Comparison of ENCODE assay signal across 8 mouse cellular contexts in the genomic region with DNA sequence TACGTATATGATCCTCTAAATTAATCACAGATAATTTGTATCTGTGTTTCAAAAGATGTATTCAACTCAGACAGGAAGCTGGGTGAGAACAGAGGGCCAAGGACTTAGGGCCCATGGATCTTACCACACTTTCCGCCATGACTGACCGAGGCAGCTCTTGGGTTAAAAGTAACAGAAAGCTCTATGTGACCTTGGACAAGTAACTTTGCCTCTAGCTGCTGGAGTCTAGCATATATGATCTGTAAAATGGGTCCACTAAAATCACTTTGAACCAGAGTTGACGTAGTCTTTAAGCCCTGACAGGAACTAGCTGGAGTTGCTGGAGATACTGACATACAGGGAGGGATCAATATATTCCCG. TPM values are rescaled to one million over a fixed set of nuclear protein-coding genes. Genes with fewer than 3 reads are reported as not detected.
DNase-seq lines count a peak whose midpoint lies in the region; ATAC-seq lines count a peak whose summit lies in the region.

No protein-coding gene starts in this region.

- peak overlapping the region; percentile 73; the same call in 1 of the 2 replicates for H3K4me3 ChIP-seq in neural tube, embryonic 11.5 days (ENCODE audit: low read depth, low read length)
- peak overlapping the region; percentile 74 for H3K4me3 ChIP-seq in limb, embryonic 11.5 days (ENCODE audit: low read depth, low read length)
- H3K4me3 ChIP-seq in stomach, embryonic 14.5 days (ENCODE audit: low read depth, low read length): peak overlapping the region; percentile 85

- no peaks in the 10 kb centered on the region for H3K9me3 ChIP-seq in neural tube, embryonic 11.5 days (ENCODE audit: control insufficient read depth, low read length)
- H3K9me3 ChIP-seq in limb, embryonic 11.5 days (ENCODE audit: control insufficient read depth, low read length): no peaks in the 10 kb centered on the region
- H3K9me3 ChIP-seq in stomach, embryonic 14.5 days (ENCODE audit: control insufficient read depth, low read depth, low read length): no peaks in the 10 kb centered on the region

- H3K27ac ChIP-seq in neural tube, embryonic 11.5 days (ENCODE audit: low read depth, low read length): no peak overlapping the region
- H3K27ac ChIP-seq in limb, embryonic 11.5 days (replicated peaks; ENCODE audit: low read depth, low read length): no peak overlapping the region
- H3K27ac ChIP-seq in stomach, embryonic 14.5 days (ENCODE audit: low read length): no peak overlapping the region

- no peak overlapping the region for H3K9ac ChIP-seq in neural tube, embryonic 11.5 days (ENCODE audit: low read length)
- H3K9ac ChIP-seq in limb, embryonic 11.5 days (ENCODE audit: low read length): no peak overlapping the region
- peak overlapping the region; percentile 95 for H3K9ac ChIP-seq in stomach, embryonic 14.5 days (replicated peaks; ENCODE audit: low read depth, low read length)

- peak; percentile 44 for DNase-seq in adrenal gland, adult 2 months
- DNase-seq in adrenal gland, adult 8-10 months: no peak
- DNase-seq in neural tube, embryonic 11.5 days (ENCODE audit: low spot score): no peak
- no peak for DNase-seq in neural tube, embryonic 10.5 days (ENCODE audit: extremely low spot score, low spot score)
- DNase-seq in limb, embryonic 11.5 days (ENCODE audit: low spot score): no peak
- DNase-seq in urinary bladder, postnatal 10 days (ENCODE audit: low spot score): no peak
- no peak for DNase-seq in kidney, adult 9 months

- no peak for ATAC-seq in neural tube, embryonic 11.5 days (ENCODE audit: insufficient read depth, low FRiP score, low TSS enrichment)
- ATAC-seq in limb, embryonic 11.5 days (ENCODE audit: insufficient number of reproducible peaks, low FRiP score, low TSS enrichment, low read depth): no peak
- no peak for ATAC-seq in stomach, embryonic 14.5 days (ENCODE audit: insufficient number of reproducible peaks, insufficient read depth, low FRiP score, low read depth)

- no peaks in the 10 kb centered on the region for H3K36me3 ChIP-seq in neural tube, embryonic 11.5 days (ENCODE audit: control insufficient read depth, insufficient read depth, low read length)
- no peaks in the 10 kb centered on the region for H3K36me3 ChIP-seq in limb, embryonic 11.5 days (ENCODE audit: control insufficient read depth, insufficient read depth, low read length)
- no peaks in the 10 kb centered on the region for H3K36me3 ChIP-seq in stomach, embryonic 14.5 days (ENCODE audit: control insufficient read depth, insufficient read depth, low read length)

- 44% methylated on average over 5 of the region's 5 CpGs for WGBS in neural tube, embryonic 11.5 days
- WGBS in limb, embryonic 11.5 days: 43% methylated on average over 5 of the region's 5 CpGs
- whole genome bisulfite sequencing in stomach, embryonic 14.5 days: 43% methylated on average over 5 of the region's 5 CpGs

- peaks cover 3% of the 10 kb centered on the region; the same call in 1 of the 2 replicates for H3K4me1 ChIP-seq in neural tube, embryonic 11.5 days (ENCODE audit: control insufficient read depth, insufficient read depth, low read length)
- no peaks in the 10 kb centered on the region; the same call in 1 of the 2 replicates for H3K4me1 ChIP-seq in limb, embryonic 11.5 days (ENCODE audit: control insufficient read depth, insufficient read depth, low read length)
- peaks cover 12% of the 10 kb centered on the region for H3K4me1 ChIP-seq in stomach, embryonic 14.5 days (ENCODE audit: control insufficient read depth, insufficient read depth, low read length)

- peak overlapping the region; percentile 98 for H3K4me2 ChIP-seq in neural tube, embryonic 11.5 days (ENCODE audit: low read depth)
- peak overlapping the region; percentile 93; the same call in 1 of the 2 replicates for H3K4me2 ChIP-seq in limb, embryonic 11.5 days (ENCODE audit: low read depth, severe bottlenecking)
- peak overlapping the region; percentile 64 for H3K4me2 ChIP-seq in stomach, embryonic 14.5 days (replicated peaks; ENCODE audit: low read depth, low read length)

- H3K27me3 ChIP-seq in neural tube, embryonic 11.5 days (ENCODE audit: control insufficient read depth, insufficient read depth, low read length): peaks cover 6% of the 10 kb centered on the region; the same call in 1 of the 2 replicates
- no peaks in the 10 kb centered on the region for H3K27me3 ChIP-seq in limb, embryonic 11.5 days (ENCODE audit: control insufficient read depth, insufficient read depth, low read length)
- H3K27me3 ChIP-seq in stomach, embryonic 14.5 days (ENCODE audit: control insufficient read depth, insufficient read depth, low read length): no peaks in the 10 kb centered on the region

RNA-seq across cellular contexts. Expression of a gene that starts 1.5 kb away (rescaled TPM):
- total RNA-seq in adrenal gland, adult 2 months (2021): 100 to 1,000 TPM; 206 to 233 TPM
- polyA plus RNA-seq in adrenal gland, adult 2 months (2012; rRNA removed): 133 and 171 TPM in 2 replicates
- total RNA-seq in adrenal gland, adult 8-10 months (2022): 100 to 1,000 TPM; 217 to 303 (median 276) TPM
- 8.2 and 8.6 TPM in 2 replicates for polyA plus RNA-seq in neural tube, embryonic 11.5 days (2014; fragmentation: Nextera tagmentation; extraction: Ambion mirVana)
- 11.2 and 12.4 TPM in 2 replicates for polyA plus RNA-seq in limb, embryonic 11.5 days (2014; fragmentation: Nextera tagmentation; extraction: Ambion mirVana)
- 34.4 and 34.5 TPM in 2 replicates for polyA plus RNA-seq in stomach, embryonic 14.5 days (2014; fragmentation: Nextera tagmentation; extraction: Ambion mirVana)

RNA-seq across cellular contexts. Expression of a gene that starts 43.1 kb away (rescaled TPM):
- total RNA-seq in adrenal gland, adult 2 months (2021): 1 to 10 TPM; 1.2 to 4.4 TPM
- 1.3 and 1.7 TPM in 2 replicates for polyA plus RNA-seq in adrenal gland, adult 2 months (2012; rRNA removed)
- 1 to 10 TPM; 3.3 to 5.2 (median 4.0) TPM for total RNA-seq in adrenal gland, adult 8-10 months (2022)
- polyA plus RNA-seq in neural tube, embryonic 11.5 days (2014; fragmentation: Nextera tagmentation; extraction: Ambion mirVana): 1.8 and 2.9 TPM in 2 replicates
- 1.5 and 2.0 TPM in 2 replicates for polyA plus RNA-seq in limb, embryonic 11.5 days (2014; fragmentation: Nextera tagmentation; extraction: Ambion mirVana)
- 2.5 TPM in 2 replicates for polyA plus RNA-seq in stomach, embryonic 14.5 days (2014; fragmentation: Nextera tagmentation; extraction: Ambion mirVana)
